Mouse (Mus musculus) hindbrain, postnatal 0 days (tissue): ENCODE data around the gene Trabd. TPM values are rescaled to one million over a fixed set of nuclear protein-coding genes. Genes with fewer than 3 reads are reported as not detected.

Experiments used
- ATAC-seq: fragments of 200-750 bp; cut with Nextera tagmentation; 2 replicates; pipeline ENCODE4 v1.8.0; 2017; ENCODE audit warnings: mild to moderate bottlenecking, moderate TSS enrichment, moderate library complexity
- DNase-seq: peaks from one replicate; pipeline ENCODE4 v3.0.0-alpha.2; 2015; ENCODE audit warnings: low spot score
- H3K27ac ChIP-seq: fragments of 300-500 bp; sonication (generic); 2 replicates; pipeline ENCODE4 v1.5.1; 2014; ENCODE audit warnings: mild to moderate bottlenecking
- H3K27me3 ChIP-seq: fragments of 300-500 bp; sonication (generic); 2 replicates; pipeline ENCODE4 v1.6.1; 2014; ENCODE audit warnings: low read length, mixed read lengths; ENCODE audit not compliant: insufficient read depth
- H3K36me3 ChIP-seq: fragments of 300-500 bp; sonication (generic); 2 replicates; pipeline ENCODE4 v1.6.1; 2014; ENCODE audit warnings: low read length, mixed read lengths; ENCODE audit not compliant: insufficient read depth
- H3K4me1 ChIP-seq: fragments of 300-500 bp; sonication (generic); 2 replicates; pipeline ENCODE4 v1.6.1; 2014; ENCODE audit warnings: antibody characterized with exemption, low read length, mixed read lengths; ENCODE audit not compliant: insufficient read depth
- H3K4me2 ChIP-seq: fragments of 300-500 bp; sonication (generic); 2 replicates; pipeline ENCODE4 v1.6.1; 2014; ENCODE audit warnings: low read depth, mild to moderate bottlenecking, low read length, moderate library complexity, mixed read lengths
- H3K4me3 ChIP-seq: fragments of 300-500 bp; sonication (generic); 2 replicates; pipeline ENCODE4 v1.5.1; 2014; ENCODE audit warnings: low read length
- H3K9ac ChIP-seq: fragments of 300-500 bp; sonication (generic); replicated peaks from 2 replicates; pipeline ENCODE4 v1.6.1; 2014; ENCODE audit warnings: mild to moderate bottlenecking, low read length, moderate library complexity, mixed read lengths
- H3K9me3 ChIP-seq: fragments of 300-500 bp; sonication (generic); 2 replicates; pipeline ENCODE4 v1.6.1; 2016; ENCODE audit warnings: low read length, mixed read lengths
- CTCF ChIP-seq: IDR thresholded peaks from 2 replicates; pipeline ENCODE4 v1.5.1; 2016; ENCODE audit warnings: antibody characterized with exemption, control low read depth, low read depth
- WGBS: fragments of 180-500 bp; shearing (Covaris S2); extraction: QIAGEN DNeasy Blood & Tissue Kit; methylation state at CpG from one replicate; pipeline ENCODE4 v1.1.7; 2014; 5-methylcytosine and 5-hydroxymethylcytosine counted together
- polyA plus RNA-seq: library from polyadenylated mRNA; unstranded; fragments of >200 nt; fragmentation: Nextera tagmentation; extraction: Ambion mirVana; gene quantifications from 2 replicates; pipeline ENCODE4 v1.2.1, GENCODE M21; 2015
- total RNA-seq: library from RNA; depleted of rRNA; stranded (reverse); fragments of >200 nt; gene quantifications from 2 replicates; pipeline ENCODE4 v1.2.3, GENCODE M21; 2014

Gene Trabd
- total and polyA plus RNA-seq, 2 experiments from 2014 or later: 26.1 to 47.8 TPM

- peak overlapping the region; percentile 91 for H3K9ac ChIP-seq
- H3K27me3 ChIP-seq: no peaks in the 10 kb centered on the region
- TF ChIP-seq CTCF: 0 out of 2 replicates have a peak, but pooled peaks have one; percentile 1
- under 1% methylated on average over 30 of the region's 39 CpGs for WGBS
- peak overlapping the region; percentile 89 for H3K4me2 ChIP-seq
- no peaks in the 10 kb centered on the region for H3K9me3 ChIP-seq
- ATAC-seq (peak; percentile 66), DNase-seq (peak; percentile 50)
- H3K36me3 ChIP-seq: no peaks in the 10 kb centered on the region
- peaks cover 23% of the 10 kb centered on the region for H3K4me1 ChIP-seq
- peak overlapping the region; percentile 81 for H3K4me3 ChIP-seq
- peak overlapping the region; percentile 88 for H3K27ac ChIP-seq
These were observed 1.3 kb downstream of the Trabd start for GRCm38 (mm10) chr15:89076156-89076731.

- ATAC-seq: no peak
- Histone ChIP-seq H3K9me3 (no peaks in the 10 kb centered on the region), H3K9ac (0 out of 2 replicates have a peak overlapping the region, but pooled peaks have one; percentile 91), H3K4me3 (no peak overlapping the region), H3K36me3 (peaks cover 18% of the 10 kb centered on the region; the same call in 1 of the 2 replicates), H3K4me2 (peak overlapping the region; percentile 89), H3K4me1 (peaks cover 23% of the 10 kb centered on the region), H3K27ac (no peak overlapping the region; the same call in 1 of the 2 replicates), H3K27me3 (no peaks in the 10 kb centered on the region)
- no peak for DNase-seq
- TF ChIP-seq CTCF: no peak
- WGBS: 67% methylated on average over 9 of the region's 9 CpGs
These were observed 3.4 kb downstream of the Trabd start for GRCm38 (mm10) chr15:89078208-89078836.

GRCm38 (mm10) chr15:89083906-89084305 lies 9.0 kb downstream of the Trabd start:
- no peak for ATAC-seq
- 90% methylated on average over 1 of the region's 1 CpGs for WGBS
- no peak for TF ChIP-seq CTCF
- no peak overlapping the region for H3K4me3 ChIP-seq
- H3K36me3 ChIP-seq: peaks cover 48% of the 10 kb centered on the region
- no peak overlapping the region for H3K27ac ChIP-seq
- no peak for DNase-seq
- H3K27me3 ChIP-seq: no peaks in the 10 kb centered on the region
- H3K4me2 ChIP-seq: no peak overlapping the region
- H3K9me3 ChIP-seq: no peaks in the 10 kb centered on the region
- peaks cover 3% of the 10 kb centered on the region; the same call in 1 of the 2 replicates for H3K4me1 ChIP-seq
- H3K9ac ChIP-seq: no peak overlapping the region

GRCm38 (mm10) chr15:89084826-89085225 lies 9.9 kb downstream of the Trabd start:
- no peak overlapping the region for H3K9ac ChIP-seq
- peaks cover 48% of the 10 kb centered on the region for H3K36me3 ChIP-seq
- no peak overlapping the region for H3K27ac ChIP-seq
- H3K9me3 ChIP-seq: no peaks in the 10 kb centered on the region
- ATAC-seq: no peak
- H3K4me3 ChIP-seq: no peak overlapping the region
- H3K27me3 ChIP-seq: no peaks in the 10 kb centered on the region
- no peak for TF ChIP-seq CTCF
- 88% methylated on average over 2 of the region's 2 CpGs for WGBS
- H3K4me1 ChIP-seq: peaks cover 3% of the 10 kb centered on the region; the same call in 1 of the 2 replicates
- DNase-seq: no peak
- H3K4me2 ChIP-seq: no peak overlapping the region

GRCm38 (mm10) chr15:89088607-89089247 lies 13.8 kb downstream of the Trabd start, which contains the start of gene Selenoo:
Gene Selenoo (plus strand): TSS chr15:89089084.
- no peaks in the 10 kb centered on the region for H3K9me3 ChIP-seq
- peaks cover 8% of the 10 kb centered on the region; the same call in 1 of the 2 replicates for H3K4me1 ChIP-seq
- peak within 1 kb of the TSS; percentile 99 for H3K4me2 ChIP-seq
- TF ChIP-seq CTCF: no peak
- H3K36me3 ChIP-seq: peaks cover 34% of the 10 kb centered on the region
- WGBS: 1% methylated on average over 38 of the region's 38 CpGs
- H3K27ac ChIP-seq: peak within 1 kb of the TSS; percentile 89
- ATAC-seq (peak; percentile 94), DNase-seq (peak; percentile 95)
- H3K27me3 ChIP-seq: no peaks in the 10 kb centered on the region
- H3K9ac ChIP-seq: peak within 1 kb of the TSS; percentile 96
- peak within 1 kb of the TSS; percentile 95 for H3K4me3 ChIP-seq

- DNase-seq: no peak
- H3K36me3 ChIP-seq: peaks cover 34% of the 10 kb centered on the region
These were observed 14.5 kb downstream of the Trabd start for GRCm38 (mm10) chr15:89089248-89090051.

More at GRCm38 (mm10) chr15:89089248-89090051, 14.5 kb downstream of the Trabd start:
- peak overlapping the region; percentile 89 for H3K27ac ChIP-seq
- H3K4me3 ChIP-seq: peak overlapping the region; percentile 95
- WGBS: 4% methylated on average over 63 of the region's 68 CpGs
- H3K27me3 ChIP-seq: no peaks in the 10 kb centered on the region
- no peaks in the 10 kb centered on the region for H3K9me3 ChIP-seq
- peak overlapping the region; percentile 99 for H3K4me2 ChIP-seq
- H3K9ac ChIP-seq: peak overlapping the region; percentile 96
- H3K4me1 ChIP-seq: peaks cover 8% of the 10 kb centered on the region; the same call in 1 of the 2 replicates
- ATAC-seq: peak; percentile 57
- no peak for TF ChIP-seq CTCF
